Mouse (Mus musculus): ENCODE data around the gene Schip1.
A peak's percentile ranks its signal among the peaks of the same experiment; 100 is the strongest.

Schip1 gene

GRCm38 (mm10) chr3:68484021-68484420 is 419.4 kb downstream of the Schip1 start:
- no peak for DNase-seq

DNA sequence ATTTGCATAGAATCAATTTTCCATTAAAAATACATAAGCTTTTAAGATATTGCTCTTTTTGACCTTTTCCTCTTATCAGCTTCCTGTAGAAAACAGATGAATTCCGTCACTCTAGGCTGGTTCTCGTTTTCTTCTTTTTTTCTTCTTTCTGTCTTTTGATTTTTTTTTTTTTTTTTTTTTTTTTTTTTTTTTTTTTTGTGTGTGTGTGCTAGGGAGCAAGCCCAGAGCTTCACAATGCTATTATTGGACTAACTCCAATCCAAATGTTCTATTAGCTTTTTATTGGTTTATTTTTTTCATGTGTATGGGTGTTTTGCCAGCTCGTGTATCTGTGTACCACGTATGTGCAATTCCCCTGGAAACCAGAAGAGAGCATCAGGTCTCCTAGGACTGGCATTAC is 420.0 kb downstream of the Schip1 start:
- no peak for DNase-seq

GRCm38 (mm10) chr3:68487621-68488020 is 423.0 kb downstream of the Schip1 start:
- no peak for DNase-seq

DNA sequence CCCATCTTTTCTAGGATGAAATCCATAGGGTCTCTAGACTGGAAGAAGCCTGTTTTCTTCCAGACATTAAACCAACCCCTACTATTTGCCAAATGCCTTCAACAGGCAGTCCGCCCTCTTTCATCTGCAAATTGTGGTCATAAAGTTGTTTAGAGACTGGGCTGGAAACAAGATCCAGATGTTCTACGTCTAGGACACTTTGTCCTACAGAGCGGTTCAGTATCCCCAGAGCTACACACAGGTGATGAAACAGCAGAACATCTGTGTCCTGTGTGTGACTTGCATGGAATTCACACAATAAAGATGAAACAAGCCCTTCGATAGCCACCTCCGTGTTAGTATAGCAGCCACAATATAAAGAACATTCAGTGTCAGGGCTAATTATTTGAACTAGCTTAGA is 423.7 kb downstream of the Schip1 start:
- peak; percentile 40 for DNase-seq

- DNase-seq, result no peak
These were observed 426.9 kb downstream of the Schip1 start for GRCm38 (mm10) chr3:68491516-68491915.

GRCm38 (mm10) chr3:68492066-68492465 is 427.5 kb downstream of the Schip1 start:
- DNase-seq, result no peak

DNA sequence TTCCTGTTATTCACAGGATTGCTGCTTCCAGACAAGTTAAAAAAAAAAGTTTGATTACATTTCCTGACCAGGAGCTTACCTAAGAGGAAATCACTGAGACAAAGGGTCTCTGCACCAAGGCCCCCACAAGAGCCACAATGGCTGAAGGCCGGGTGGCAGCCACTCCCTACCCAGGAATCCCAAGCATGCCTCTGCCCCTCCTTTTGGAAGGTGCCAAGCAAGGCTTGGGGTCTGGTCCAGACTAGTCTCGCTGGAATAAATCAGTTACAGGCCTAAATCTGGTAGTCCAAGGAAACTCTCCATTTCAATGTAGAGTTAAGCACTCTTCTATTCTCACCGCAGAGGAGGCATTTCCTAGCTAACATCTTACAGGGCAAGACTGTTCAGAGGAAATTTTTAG is 427.9 kb downstream of the Schip1 start:
- DNase-seq, result peak; percentile 52

GRCm38 (mm10) chr3:68493170-68493585 is 428.6 kb downstream of the Schip1 start:
- DNase-seq, result peak; percentile 84

GRCm38 (mm10) chr3:68493586-68494295 is 429.1 kb downstream of the Schip1 start:
- DNase-seq, result peak; percentile 85

DNA sequence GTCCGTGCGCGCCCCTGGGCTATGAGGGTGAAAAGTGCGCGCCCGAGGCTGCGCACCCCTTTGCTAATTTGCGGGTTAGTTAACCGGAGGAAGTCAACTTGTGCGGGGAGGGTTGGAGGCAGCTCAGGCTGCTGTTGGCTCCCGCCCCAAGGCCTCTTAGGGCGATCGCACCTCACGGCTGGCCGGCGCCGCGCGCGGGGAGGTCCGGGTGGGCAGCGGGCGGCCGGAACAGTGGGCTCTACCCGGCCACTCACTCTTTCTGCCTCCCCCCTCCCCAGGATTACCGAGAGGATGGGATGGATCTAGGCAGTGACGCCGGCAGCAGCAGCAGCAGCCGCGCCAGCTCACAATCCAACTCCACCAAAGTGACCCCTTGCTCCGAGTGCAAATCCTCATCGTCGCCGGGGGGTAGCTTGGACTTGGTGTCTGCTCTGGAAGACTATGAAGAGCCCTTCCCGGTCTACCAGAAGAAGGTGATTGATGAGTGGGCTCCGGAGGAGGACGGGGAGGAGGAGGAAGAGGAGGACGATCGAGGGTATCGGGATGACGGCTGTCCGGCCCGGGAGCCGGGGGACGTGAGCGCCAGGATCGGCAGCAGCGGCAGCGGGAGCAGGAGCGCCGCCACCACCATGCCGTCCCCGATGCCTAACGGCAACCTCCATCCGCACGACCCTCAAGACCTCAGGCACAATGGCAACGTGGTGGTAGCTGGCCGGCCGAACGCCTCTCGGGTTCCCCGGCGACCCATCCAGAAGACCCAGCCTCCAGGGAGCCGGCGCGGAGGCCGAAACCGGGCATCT is 429.9 kb downstream of the Schip1 start:
- no peak for DNase-seq

DNA sequence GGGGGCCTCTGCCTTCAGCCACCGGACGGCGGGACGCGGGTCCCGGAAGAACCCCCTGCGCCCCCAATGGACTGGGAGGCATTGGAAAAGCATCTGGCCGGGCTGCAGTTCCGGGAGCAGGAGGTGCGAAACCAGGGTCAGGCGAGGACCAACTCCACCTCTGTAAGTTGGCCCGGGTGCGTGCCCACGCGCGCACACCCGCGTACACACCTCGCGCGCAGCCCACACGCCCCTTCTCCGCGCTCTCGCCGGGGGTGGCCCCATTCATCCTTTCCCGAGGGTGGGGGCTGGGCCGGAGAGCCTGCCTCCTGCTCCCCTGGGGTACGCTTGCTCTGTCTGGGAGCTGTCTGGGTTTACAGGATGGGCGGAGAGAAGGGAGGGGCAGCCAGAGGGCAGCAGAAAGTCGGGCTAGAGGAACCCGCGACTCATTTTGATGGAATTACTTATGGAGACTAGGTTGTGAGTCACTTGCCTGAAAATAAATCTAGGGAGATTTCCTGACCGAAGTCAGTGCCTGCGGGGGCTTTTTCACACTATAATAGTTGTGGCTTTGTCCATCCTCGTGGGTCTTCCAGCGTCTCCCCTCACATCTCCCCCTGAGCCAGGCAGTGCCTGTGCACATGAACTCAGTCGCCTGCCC is 430.6 kb downstream of the Schip1 start:
- peak; percentile 60 for DNase-seq

DNA sequence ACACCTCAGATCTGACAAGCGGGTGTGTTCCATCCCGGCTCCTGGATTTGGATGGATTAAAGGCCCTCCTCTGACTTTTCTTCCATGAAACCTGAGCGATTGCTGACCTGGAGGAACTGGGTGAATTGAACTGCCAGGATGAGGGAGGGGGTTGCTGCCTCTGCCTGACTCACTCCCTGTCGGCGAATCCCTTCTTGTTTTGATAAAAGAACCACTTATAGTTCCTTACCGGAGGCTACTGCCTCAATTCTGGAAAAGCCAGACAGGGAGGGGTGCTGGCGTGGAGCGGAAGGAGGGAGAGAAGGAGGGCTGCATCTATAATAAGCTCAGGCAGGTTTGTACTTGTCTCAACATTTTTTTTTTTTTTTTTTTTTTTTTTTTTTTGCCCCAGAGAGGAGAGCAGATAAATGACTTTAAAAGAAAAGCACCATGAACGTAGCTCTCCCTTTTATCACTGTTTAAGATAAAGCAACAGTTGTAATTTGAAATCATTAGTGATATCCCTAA is 431.2 kb downstream of the Schip1 start:
- DNase-seq, result no peak

DNA sequence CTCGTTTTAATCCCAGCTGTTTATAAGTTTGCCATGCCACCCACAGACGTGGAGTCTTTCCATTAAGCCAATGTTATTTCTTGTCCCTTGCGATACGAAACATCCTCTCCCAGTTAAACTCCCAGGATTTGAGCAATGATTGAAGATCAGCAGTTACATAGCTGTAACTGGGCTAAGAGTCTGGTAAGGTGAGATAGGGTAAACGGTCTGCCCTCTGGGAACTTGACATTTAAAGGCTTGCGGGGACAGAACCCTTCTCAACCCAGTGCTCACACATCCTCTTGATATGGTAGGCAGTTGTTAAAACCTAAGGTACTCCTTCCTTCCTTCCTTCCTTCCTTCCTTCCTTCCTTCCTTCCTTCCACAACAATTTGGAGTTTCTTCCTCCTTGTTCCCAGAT is 431.9 kb downstream of the Schip1 start:
- DNase-seq, result no peak

- no peak for DNase-seq
These were observed 435.0 kb downstream of the Schip1 start for GRCm38 (mm10) chr3:68499532-68500152.

DNA sequence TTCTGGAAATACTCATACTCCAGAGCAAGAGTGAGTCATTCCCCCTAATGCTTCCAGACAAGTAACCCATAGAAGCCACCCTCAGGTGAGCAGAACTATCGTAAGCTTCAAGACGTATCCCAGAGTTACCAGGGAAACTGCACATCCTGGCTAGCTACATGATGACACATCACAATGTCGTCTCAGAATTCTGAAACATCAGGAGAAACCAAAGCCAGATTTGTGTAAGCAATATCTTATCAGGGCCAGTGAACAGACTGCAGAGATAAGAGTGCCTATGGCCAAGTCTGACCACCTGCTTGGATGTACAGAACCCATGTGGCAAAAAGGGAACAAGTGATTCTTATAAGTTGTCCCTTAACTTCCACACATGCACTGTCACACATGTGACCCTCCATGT is 440.2 kb downstream of the Schip1 start:
- DNase-seq, result no peak

GRCm38 (mm10) chr3:68506769-68507318 is 442.2 kb downstream of the Schip1 start:
- peak; percentile 28 for DNase-seq

DNA sequence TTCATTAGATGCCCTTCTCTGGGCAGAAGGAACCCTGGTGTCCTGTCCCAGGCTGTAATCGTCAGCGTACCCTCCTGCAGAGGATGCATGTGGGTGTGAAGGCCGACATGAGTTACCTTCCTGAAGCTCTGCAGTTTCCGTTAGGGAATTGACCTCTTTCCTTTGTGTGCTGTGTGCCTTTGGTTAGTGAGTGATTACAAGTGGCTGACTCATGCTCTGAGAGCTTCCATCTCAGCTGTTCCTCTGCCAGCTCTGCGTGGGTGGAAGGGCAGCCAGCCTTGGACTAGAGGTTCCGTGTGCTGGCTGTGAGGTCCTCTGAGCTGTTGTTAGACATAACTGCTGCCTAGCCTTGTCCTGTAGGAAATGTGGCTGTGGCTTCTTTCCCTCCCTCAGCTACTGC is 444.0 kb downstream of the Schip1 start:
- DNase-seq, result peak; percentile 88

DNA sequence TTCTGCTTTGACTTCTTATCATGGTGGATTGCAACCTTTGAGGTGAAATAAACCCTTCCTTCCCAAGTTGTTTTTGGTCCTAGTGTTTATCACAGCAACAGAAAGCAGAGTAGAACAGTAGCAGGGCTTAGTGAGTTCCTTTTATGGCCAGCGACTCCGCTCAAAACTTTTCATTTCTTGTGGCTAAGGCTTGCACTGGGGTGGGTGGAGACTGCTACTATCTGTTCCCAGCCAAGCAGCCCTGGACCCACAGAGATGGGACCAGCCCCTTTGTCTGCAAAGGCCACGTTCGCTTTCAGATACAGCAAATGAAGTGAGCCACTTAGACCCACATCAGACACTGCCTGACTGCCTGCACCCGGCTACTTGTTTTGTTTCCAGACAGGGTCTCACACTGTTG is 446.3 kb downstream of the Schip1 start:
- no peak for DNase-seq

DNA sequence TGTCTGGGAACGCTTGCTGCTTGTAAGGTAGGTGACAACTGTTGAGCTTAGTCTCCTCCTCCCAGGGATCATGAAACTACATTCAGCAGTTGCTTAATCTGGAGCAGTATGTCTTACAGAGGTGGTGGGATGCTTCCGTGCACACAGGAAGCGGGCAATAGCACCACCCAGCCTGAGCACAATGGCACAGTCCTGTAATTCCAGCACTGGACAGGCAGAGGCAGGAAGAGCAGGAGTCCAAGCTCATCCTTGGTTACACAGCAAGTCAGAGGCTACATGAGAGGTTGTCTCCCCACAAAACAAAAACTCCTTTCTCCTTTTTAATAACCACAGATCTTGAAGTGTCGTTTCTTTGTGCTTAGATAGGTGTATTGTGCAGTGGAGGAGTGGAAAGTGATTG is 447.1 kb downstream of the Schip1 start:
- DNase-seq, result peak; percentile 56

- DNase-seq, result no peak
These were observed 447.7 kb downstream of the Schip1 start for GRCm38 (mm10) chr3:68512327-68512726.

- DNase-seq, result no peak
These were observed 448.9 kb downstream of the Schip1 start for GRCm38 (mm10) chr3:68513340-68514119.

- no peak for DNase-seq
These were observed 449.5 kb downstream of the Schip1 start for GRCm38 (mm10) chr3:68514120-68514497.
